Mouse (Mus musculus) liver, embryonic 11.5 days (tissue): Measurements from ENCODE around the gene Psmb8. TPM values are rescaled to one million over a fixed set of nuclear protein-coding genes. Genes with fewer than 3 reads are reported as not detected.
"Not testable (repeated sequence)": the region's sequence is repeated elsewhere in the genome, so short reads cannot be mapped to it uniquely, and the experiment has no call there.

Experiments
- ATAC-seq: fragments of 200-750 bp; cut with Nextera tagmentation; replicated peaks from 2 replicates; pipeline ENCODE4 v1.8.0; 2017; ENCODE audit warnings: moderate number of reproducible peaks, mild to moderate bottlenecking, moderate TSS enrichment, moderate library complexity; ENCODE audit not compliant: low FRiP score
- DNase-seq: peaks from one replicate; pipeline ENCODE4 v3.0.0-alpha.2; 2017; ENCODE audit warnings: low spot score
- H3K27ac ChIP-seq: fragments of 300-500 bp; sonication (generic); 2 replicates; pipeline ENCODE4 v1.5.1; 2014; ENCODE audit warnings: mild to moderate bottlenecking, low read depth, low read length, control low read depth
- H3K27me3 ChIP-seq: fragments of 300-500 bp; sonication (generic); replicated peaks from 2 replicates; pipeline ENCODE4 v1.6.1; 2014; ENCODE audit warnings: low read length, mixed read lengths; ENCODE audit not compliant: control insufficient read depth, insufficient read depth
- H3K36me3 ChIP-seq: fragments of 300-500 bp; sonication (generic); 2 replicates; pipeline ENCODE4 v1.6.1; 2014; ENCODE audit warnings: mild to moderate bottlenecking, low read length, moderate library complexity, mixed read lengths; ENCODE audit not compliant: control insufficient read depth, insufficient read depth
- H3K4me1 ChIP-seq: fragments of 300-500 bp; sonication (generic); replicated peaks from 2 replicates; pipeline ENCODE4 v1.6.1; 2014; ENCODE audit warnings: low read length, mixed read lengths; ENCODE audit not compliant: control insufficient read depth, insufficient read depth
- H3K4me2 ChIP-seq: fragments of 300-500 bp; sonication (generic); 2 replicates; pipeline ENCODE4 v1.6.1; 2014; ENCODE audit warnings: mild to moderate bottlenecking, control low read depth, moderate library complexity
- H3K4me3 ChIP-seq: fragments of 300-500 bp; sonication (generic); 2 replicates; pipeline ENCODE4 v1.5.1; 2014; ENCODE audit warnings: low read depth, low read length, control low read depth
- H3K9ac ChIP-seq: fragments of 300-500 bp; sonication (generic); 2 replicates; pipeline ENCODE4 v1.6.1; 2014; ENCODE audit warnings: low read depth, low read length, control low read depth
- H3K9me3 ChIP-seq: fragments of 300-500 bp; sonication (generic); 2 replicates; pipeline ENCODE4 v1.6.1; 2016; ENCODE audit warnings: low read length, inconsistent platforms, mixed read lengths; ENCODE audit not compliant: control insufficient read depth
- WGBS: fragments of 180-500 bp; shearing (Covaris S2); extraction: QIAGEN DNeasy Blood & Tissue Kit; methylation state at CpG from one replicate; pipeline ENCODE4 v1.1.7; 2014; 5-methylcytosine and 5-hydroxymethylcytosine counted together
- polyA plus RNA-seq: library from polyadenylated mRNA; unstranded; fragments of >200 nt; fragmentation: Nextera tagmentation; extraction: Ambion mirVana; gene quantifications from 2 replicates; pipeline ENCODE4 v1.2.1, GENCODE M21; 2014

Gene Psmb8
- polyA plus RNA-seq, 1 experiment from 2014 or later: 10.3 TPM

- no peak overlapping the region for H3K4me2 ChIP-seq
- H3K9ac ChIP-seq: no peak overlapping the region
- H3K36me3 ChIP-seq: no peaks in the 10 kb centered on the region
- no peaks in the 10 kb centered on the region for H3K9me3 ChIP-seq
- no peak overlapping the region for H3K4me3 ChIP-seq
- 58% methylated on average over 21 of the region's 21 CpGs for WGBS
- peaks cover 34% of the 10 kb centered on the region for H3K27me3 ChIP-seq
- H3K4me1 ChIP-seq: peaks cover 12% of the 10 kb centered on the region
- no peak overlapping the region for H3K27ac ChIP-seq
- DNase-seq (no peak), ATAC-seq (no peak)
Measured at GRCm38 (mm10) chr17:34213936-34214335, 16.4 kb downstream of the Psmb8 start.

GRCm38 (mm10) chr17:34215176-34215575 lies 17.7 kb downstream of the Psmb8 start:
- no peak for ATAC-seq
- Histone ChIP-seq H3K4me3 (no peak overlapping the region), H3K36me3 (no peaks in the 10 kb centered on the region), H3K4me1 (peaks cover 12% of the 10 kb centered on the region), H3K9me3 (no peaks in the 10 kb centered on the region), H3K4me2 (no peak overlapping the region), H3K27me3 (peaks cover 34% of the 10 kb centered on the region), H3K9ac (no peak overlapping the region), H3K27ac (no peak overlapping the region)
- 84% methylated on average over 12 of the region's 12 CpGs for WGBS
- no peak for DNase-seq

DNA sequence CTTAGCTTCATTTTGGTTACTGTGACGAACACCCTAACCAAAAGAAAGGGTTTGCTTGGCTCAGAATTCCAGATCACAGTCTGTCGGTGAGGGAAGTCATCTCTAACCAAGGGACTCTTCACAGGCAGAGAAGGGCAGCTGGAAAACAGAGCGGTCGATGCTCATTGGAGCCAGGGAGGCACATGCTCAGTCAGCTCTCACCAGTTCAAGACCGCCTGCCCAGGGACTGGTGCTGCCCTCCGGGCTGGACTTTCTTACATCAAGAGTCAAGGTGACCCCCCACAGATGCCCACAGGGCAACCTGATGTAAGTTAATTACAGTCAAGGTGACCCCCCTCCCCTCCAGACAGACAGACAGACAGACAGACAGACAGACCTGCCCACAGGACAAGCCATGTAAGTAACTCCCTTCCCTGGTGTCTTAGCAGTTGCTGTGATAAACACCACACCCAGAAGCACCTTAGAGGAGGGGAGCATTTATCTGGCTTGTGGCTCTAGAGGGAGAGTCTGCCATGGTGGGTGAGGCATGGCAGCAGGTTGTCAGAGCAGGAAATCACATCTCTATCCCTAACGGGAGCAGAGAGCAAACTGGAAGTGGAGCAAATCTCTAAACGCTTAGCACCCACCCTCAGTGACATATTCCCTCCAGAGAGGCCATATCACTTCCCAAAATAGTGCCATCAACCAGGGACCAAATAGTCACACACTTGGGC lies 19.9 kb downstream of the Psmb8 start:
- H3K27ac ChIP-seq: no peak overlapping the region
- H3K36me3 ChIP-seq: no peaks in the 10 kb centered on the region
- DNase-seq: no peak
- H3K9ac ChIP-seq: no peak overlapping the region
- ATAC-seq: no peak
- no peaks in the 10 kb centered on the region for H3K4me1 ChIP-seq
- no peak overlapping the region for H3K4me2 ChIP-seq
- H3K4me3 ChIP-seq: no peak overlapping the region
- no peaks in the 10 kb centered on the region for H3K9me3 ChIP-seq
- 83% methylated on average over 8 of the region's 8 CpGs for WGBS
- H3K27me3 ChIP-seq: peaks cover 20% of the 10 kb centered on the region

DNA sequence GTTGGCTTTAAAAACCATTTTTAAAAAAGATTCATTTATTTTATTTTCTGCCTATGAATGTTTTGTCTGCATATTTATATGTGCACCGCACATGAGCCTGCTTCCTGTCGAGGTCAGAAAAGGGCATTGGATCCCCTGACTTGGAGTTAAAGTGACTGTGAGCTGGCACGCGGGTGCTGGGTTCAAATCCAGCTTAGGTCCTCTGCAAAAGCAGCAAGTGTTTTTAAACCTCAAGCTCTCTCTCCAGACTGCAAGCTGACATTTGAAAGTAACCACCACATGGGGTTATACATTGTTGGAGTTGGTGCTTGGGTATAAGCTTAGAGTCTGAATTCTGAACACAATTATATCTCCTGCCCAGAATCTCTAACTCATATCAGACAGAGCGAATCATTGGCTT lies 20.5 kb downstream of the Psmb8 start:
- WGBS: 87% methylated on average over 5 of the region's 5 CpGs
- Histone ChIP-seq H3K4me2 (no peak overlapping the region), H3K4me1 (no peaks in the 10 kb centered on the region), H3K9ac (no peak overlapping the region), H3K27ac (no peak overlapping the region), H3K27me3 (peaks cover 14% of the 10 kb centered on the region), H3K36me3 (no peaks in the 10 kb centered on the region), H3K4me3 (no peak overlapping the region), H3K9me3 (no peaks in the 10 kb centered on the region)
- ATAC-seq (no peak), DNase-seq (no peak)

DNA sequence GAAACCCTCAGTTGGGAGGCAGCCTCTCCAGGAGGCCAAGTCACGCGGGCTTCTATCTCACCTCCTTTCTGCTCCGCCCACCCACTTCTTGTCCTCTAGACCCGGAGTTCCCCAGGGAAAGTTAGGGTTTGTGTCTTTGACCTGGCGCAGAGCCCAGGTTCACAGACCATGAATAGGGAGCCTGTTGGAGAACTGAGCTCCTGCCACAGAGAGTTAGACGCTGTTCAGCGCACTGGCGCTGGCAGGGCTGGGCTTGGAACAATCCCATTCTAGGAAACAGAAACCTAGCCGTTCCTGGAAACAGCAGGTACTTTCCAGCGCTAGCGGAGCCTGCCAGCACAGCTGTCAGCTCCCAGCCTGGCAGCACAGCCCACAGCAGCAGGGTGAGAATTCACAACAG lies 21.2 kb downstream of the Psmb8 start:
- Histone ChIP-seq H3K27ac (no peak overlapping the region), H3K9ac (no peak overlapping the region), H3K4me3 (no peak overlapping the region), H3K27me3 (peaks cover 9% of the 10 kb centered on the region), H3K4me2 (no peak overlapping the region), H3K9me3 (no peaks in the 10 kb centered on the region), H3K36me3 (no peaks in the 10 kb centered on the region), H3K4me1 (no peaks in the 10 kb centered on the region)
- WGBS: 90% methylated on average over 11 of the region's 11 CpGs
- ATAC-seq (no peak), DNase-seq (no peak)

- WGBS: 85% methylated on average over 8 of the region's 11 CpGs
- not testable (repeated sequence) for DNase-seq, H3K27ac ChIP-seq, H3K27me3 ChIP-seq, H3K9me3 ChIP-seq, ATAC-seq, H3K4me1 ChIP-seq, H3K36me3 ChIP-seq, H3K4me3 ChIP-seq, H3K9ac ChIP-seq, H3K4me2 ChIP-seq
Measured at GRCm38 (mm10) chr17:34219096-34219495, 21.6 kb downstream of the Psmb8 start.

- H3K4me2 ChIP-seq, ATAC-seq, H3K9ac ChIP-seq, H3K27ac ChIP-seq, H3K27me3 ChIP-seq, H3K4me3 ChIP-seq, H3K9me3 ChIP-seq, H3K4me1 ChIP-seq, H3K36me3 ChIP-seq, DNase-seq: not testable (repeated sequence)
- WGBS: 91% methylated on average over 3 of the region's 7 CpGs
Measured at GRCm38 (mm10) chr17:34219801-34220200, 22.3 kb downstream of the Psmb8 start.

- H3K36me3 ChIP-seq, H3K4me1 ChIP-seq, H3K4me3 ChIP-seq, DNase-seq, H3K27ac ChIP-seq, H3K9ac ChIP-seq, ATAC-seq, H3K9me3 ChIP-seq, H3K4me2 ChIP-seq, H3K27me3 ChIP-seq: not testable (repeated sequence)
- WGBS: no CpG with 5 or more reads among the region's 16 CpGs
Measured at GRCm38 (mm10) chr17:34220401-34220800, 22.9 kb downstream of the Psmb8 start.

DNA sequence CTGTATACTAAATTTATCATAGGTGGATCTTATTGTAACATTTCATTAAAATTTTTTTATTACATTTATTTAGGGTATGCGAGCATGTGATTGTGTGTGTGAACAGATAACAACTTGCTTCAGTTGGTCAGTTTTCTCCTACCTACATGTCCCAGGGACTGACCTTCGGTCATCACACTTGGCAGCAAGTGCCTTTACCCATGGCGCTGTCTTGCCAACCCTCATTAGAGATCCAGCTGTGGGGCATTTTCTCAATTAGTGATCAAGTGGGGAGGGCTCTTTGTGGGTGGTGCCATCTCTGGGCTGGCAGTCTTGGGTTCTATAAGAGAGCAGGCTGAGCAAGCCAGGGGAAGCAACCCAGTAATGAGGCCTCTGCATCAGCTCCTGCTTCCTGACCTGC lies 27.3 kb downstream of the Psmb8 start:
- no peak for ATAC-seq
- WGBS: 85% methylated on average over 3 of the region's 3 CpGs

More for the DNA sequence above, 27.3 kb downstream of the Psmb8 start:
- Histone ChIP-seq H3K4me1 (no peaks in the 10 kb centered on the region), H3K27me3 (no peaks in the 10 kb centered on the region), H3K9me3 (peaks cover 3% of the 10 kb centered on the region; the same call in 1 of the 2 replicates), H3K27ac (no peak overlapping the region), H3K36me3 (no peaks in the 10 kb centered on the region), H3K4me3 (no peak overlapping the region), H3K9ac (no peak overlapping the region), H3K4me2 (no peak overlapping the region)
- no peak for DNase-seq
